Mouse (Mus musculus) embryo, embryonic 9.5 days (tissue): ENCODE measurements around the gene Jazf1.

ENCODE experiments used
- DNase-seq: peaks from one replicate; pipeline ENCODE4 v3.0.0-alpha.2; 2017; ENCODE audit errors: extremely low spot score

The Jazf1 gene

DNA sequence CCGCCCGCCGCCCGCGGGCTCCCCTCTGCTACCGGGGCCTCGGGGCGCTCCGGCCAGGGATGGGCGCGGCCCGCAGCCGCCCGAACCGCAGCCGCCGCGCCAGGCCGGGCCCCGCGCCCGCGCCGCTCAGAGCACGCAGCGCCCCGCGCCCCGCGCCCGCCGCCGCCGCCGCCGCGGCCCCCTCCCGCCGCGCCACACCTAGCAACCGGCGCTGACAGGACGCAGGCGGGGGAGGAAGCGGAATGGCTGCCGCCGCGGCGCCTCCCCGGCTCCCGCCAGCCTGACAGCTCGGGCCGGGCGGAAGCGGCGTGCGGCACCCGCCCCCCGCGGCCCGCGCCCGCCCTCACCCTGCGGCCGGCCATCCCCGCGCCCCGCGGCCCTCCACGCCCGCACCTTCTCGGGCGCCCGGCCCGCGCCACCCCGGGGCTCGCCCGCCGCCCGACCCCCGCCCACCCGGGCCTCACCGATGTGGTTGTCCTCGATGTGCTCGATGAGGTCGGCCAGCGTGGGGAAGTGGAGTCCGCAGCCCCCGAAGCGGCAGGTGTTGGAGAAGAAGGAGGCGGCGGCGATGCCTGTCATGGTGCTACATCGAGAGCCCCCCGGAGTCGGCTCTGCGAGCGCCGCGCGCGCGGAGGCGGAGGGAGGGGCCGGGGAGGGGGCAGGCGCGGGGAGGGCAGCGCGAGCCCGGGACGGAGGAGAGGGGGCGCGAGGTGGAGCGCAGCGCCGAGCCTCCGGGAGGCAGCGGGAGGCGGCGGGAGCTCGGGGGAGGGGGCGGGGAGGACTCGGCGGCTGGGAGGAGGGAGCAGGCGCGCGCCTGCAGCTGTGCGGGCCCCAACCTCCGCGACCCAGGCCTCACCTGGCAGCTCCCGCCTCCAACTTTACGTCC, at the start of gene Jazf1:
Gene Jazf1 (minus strand): TSS at position 643 of the 886 bp plus-strand sequence.
- peak; percentile 60 for DNase-seq

DNA sequence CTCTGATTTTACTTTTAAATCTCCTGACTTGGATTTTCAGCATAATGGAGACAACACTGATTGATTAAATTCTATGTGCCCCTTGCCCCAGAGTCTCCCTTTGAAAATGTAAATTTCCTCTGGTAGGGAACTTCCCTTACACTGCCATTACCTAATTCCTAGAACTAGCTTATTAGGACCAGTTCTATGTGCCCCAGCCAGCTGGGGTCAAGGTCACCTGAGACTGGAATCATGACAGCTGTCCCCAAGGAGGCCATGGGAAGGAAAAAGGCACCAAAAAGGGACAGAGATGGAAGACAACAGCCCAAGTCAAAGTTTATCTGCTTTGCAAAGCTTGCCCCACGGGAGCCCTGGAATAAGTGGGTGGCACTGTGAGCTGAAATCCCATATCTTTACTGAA, 49.4 kb upstream of the Jazf1 start:
- DNase-seq = no peak

DNA sequence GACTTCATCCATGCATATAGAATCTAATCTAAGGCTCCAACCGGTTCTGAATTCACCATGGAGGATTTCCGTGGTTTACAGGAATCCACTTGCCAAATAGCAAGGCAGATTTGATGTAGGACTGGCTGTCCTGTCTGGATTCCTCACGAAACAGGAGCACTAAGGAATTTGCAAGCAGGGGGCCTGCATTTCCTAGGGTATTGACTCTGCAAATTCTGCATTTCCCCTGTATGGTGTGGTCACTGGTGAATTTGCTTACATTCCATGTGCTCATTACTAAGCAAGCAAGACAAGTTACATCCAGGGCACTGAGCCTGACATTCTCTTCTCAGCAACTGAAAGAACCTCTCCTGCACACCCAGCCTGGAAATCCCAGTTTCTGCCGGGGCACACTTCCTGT, 18.4 kb upstream of the Jazf1 start:
- no peak for DNase-seq

DNA sequence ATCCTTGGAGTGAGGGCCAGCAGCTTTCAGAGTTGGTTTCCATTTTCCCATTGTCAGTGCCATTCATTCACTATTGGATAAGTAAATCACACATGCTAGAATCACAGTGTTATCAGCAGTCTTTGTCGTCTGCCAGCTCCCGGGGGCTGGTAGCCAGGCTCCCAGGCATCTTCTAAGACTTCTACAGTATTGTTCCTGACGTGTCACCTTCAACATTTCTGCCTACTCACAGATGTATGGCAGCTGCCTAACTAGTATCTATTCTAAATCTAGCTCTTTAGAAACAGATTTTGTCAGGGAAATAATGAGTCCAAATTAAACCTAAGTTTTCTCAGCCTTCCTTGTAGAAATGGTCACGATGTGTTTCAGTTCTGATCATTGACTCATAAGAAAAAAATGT, 12.8 kb upstream of the Jazf1 start:
- DNase-seq = no peak

DNA sequence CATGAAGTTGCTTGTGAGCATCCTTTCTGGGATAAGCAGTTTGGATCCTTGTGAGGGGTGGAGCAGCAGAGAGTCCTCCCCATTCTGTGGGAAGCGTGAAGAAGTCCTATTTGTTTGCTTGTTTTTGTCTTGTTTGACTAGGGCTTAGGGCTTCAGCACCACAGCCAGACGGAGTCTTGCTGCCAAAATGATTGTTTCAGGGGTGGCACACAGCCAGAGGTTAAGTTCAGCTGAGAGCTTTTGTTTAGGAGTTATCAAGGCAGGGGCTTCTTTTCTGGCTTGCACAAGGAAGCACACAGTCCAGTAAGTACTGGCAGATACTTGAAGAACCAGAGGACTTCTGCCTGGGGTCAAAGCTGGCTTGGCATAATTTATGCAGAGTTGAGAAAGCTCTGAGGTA, 10.2 kb upstream of the Jazf1 start:
- no peak for DNase-seq

DNA sequence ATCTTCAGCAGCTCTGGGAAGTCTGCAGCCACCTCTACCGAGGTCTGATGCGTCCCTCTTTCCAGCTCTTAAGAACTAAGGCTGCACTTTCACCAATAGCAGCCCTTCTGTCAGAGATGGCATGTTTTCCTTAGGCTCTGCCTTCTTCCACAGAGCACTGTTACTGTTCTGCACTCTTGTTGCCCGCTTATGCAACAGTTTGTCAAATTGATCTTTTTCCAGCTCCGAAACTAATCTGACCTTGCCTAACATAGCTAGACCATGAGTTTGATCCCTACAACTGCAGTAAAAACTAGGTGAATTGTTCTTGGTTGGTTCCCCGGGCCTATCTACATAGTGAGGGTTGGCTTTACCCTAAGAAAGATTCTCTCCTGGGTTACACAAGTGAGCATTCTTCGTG, 3.3 kb upstream of the Jazf1 start:
- DNase-seq = no peak

DNA sequence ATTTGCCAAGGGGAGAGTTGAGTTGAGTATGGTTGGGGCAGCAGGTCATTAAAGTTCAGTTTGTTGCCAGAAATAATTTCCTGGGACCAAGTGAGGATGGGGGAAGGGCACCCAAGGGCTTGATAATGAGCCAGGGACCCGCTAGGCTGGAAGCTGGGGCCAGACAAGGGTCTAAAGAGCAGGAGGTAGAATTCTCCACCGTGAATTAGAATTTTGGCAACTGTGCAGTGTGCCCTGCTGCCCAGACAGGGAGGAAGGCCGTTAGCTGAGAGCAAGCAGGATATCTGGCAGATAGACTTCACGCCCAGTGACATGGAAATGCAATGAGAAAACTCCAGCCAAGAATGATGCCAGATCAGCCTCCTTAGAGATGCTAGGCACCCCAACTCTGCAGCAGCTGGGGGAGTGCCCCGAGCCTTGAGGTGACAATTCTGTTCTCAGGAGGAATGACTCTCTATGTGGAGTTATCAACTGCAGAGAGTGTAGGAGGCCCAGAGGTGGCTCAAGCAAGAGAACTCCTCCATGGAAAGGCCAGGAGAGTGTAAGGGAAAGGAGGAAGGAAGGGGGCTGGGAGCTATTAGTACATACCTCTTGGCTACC, 1.6 kb upstream of the Jazf1 start:
- DNase-seq = no peak

DNA sequence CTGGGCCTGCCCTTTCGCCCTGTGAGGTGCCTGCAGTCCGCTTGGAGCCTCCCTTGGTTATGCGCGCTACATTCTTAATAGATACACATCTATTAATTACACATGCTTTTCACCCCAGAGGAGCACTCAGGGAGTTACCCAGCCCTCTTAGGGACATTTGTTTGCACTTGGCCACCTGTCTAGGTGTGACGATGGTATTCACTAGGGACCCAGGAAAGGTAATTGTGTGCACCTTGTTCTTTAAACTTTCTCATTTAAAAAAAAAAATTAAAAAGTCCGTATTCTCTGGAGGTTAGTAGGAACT, 396 bp upstream of the Jazf1 start:
- DNase-seq = no peak

DNA sequence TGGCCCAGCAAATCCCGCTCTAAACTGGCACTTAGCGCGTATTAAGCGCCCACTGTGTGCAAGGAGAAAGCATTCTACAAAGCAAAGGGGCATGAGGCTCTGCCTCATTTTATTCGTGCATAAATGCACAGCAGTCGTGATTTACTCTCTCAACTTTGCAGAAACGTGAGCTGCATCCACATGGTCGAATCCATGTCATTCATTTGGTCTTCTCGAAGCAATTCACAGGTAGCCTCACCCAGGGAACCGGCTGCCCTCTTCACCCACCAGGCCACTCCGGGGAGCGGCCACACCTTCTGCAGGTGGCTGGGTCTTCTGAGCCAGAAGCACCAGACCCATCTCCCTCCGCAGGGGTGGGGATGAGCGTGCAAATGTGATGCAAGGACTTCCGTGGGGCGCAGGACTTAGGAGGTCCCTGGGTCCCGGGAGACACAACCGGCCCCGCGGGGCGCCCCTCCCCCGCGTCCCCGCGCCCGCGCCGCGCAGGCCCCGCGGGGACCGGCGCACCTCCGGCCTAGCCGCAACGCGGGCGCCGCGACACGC, 914 bp downstream of the Jazf1 start:
- DNase-seq = peak; percentile 32

DNA sequence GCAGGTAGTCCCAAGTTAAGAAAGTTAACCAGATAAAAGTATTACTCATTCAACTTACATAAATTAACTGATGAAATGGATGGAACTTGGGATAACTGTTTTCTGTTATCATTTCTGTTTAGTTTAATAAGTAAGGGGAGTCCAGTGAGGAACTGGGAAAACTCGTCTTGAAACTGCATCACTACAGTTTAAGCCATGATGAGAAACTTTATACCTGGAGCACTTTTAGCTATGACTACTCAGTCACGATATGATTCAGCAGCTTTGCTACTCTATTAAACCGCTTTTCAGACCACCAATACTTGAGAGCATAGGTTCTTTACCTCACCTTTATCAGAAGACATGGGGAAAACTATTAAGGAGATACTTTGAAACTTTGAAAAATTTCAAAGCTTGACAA, 1.5 kb downstream of the Jazf1 start:
- DNase-seq = no peak

DNA sequence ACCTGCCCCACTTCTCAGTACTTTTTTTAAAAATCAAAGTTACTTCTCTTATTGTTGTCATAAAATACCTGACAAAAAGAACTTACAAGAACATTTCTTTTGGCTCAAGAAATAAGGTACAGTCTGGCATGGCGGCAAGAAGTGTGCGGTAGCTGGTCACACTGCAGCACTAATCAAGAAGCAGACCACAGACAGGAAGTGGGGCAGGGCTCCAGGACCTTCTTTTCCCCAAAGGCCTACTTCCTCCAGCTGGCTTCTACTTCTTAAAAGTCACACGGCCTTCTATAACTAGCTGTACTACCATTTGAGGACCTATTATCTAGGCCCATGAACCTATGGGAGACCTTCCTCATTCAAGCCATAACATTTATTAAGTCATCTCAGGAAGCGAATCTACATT, 4.4 kb downstream of the Jazf1 start:
- no peak for DNase-seq

DNA sequence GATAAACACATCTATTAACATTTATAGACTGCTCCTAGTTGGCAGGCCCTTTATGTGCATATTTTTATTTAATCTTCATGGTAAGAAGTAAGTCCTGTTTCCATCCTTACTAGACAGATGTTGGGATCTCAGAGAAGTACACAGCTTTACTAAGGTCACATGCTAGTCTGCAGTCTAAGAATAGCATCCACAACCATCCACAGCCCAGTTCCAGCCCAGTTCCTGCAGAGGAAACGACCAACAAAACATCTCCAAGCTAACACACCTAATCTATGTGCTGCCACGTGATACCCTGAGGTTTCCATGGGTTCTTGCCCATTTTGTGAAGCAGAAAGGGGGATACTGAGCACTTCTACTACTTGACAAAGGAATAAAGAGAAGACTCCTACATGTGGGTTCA, 13.5 kb downstream of the Jazf1 start:
- DNase-seq = no peak

DNA sequence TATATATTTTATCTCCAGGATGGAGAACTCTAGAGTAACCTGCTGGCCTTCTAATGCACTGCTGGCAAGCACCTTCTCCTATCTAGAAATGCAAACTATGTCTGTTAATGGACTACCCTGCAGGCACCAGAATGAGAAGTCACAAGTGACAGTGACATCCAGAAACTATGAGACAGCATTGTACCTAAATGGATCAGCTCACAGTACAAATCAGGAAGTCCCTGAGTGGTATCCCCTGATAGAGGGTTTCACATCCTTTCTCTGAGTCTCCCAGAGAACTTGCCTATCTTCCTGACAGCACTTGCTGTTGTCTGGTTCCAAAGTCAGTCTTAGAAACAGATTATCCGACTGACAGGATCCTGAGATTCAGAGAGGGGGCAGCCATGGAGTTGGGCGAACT, 22.9 kb downstream of the Jazf1 start:
- DNase-seq = no peak

DNA sequence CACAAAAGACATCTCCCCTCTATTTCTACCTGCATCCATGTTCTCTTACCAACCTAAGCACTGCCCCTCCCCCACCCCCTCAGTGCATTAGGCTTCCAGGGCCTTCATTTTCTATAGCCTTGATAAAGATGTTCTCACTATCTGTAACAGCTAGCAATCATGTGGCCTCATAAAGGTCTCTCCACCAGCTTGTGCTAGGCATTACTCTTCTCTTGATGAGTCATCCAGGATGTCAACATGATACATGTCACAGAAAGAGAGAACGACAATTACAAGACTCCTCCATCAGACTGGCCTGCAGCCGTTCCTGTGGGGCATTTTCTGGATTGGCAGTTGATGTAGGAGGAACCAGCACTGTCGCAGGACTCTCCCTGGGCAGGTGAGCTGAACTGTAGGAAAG, 30.3 kb downstream of the Jazf1 start:
- no peak for DNase-seq

DNA sequence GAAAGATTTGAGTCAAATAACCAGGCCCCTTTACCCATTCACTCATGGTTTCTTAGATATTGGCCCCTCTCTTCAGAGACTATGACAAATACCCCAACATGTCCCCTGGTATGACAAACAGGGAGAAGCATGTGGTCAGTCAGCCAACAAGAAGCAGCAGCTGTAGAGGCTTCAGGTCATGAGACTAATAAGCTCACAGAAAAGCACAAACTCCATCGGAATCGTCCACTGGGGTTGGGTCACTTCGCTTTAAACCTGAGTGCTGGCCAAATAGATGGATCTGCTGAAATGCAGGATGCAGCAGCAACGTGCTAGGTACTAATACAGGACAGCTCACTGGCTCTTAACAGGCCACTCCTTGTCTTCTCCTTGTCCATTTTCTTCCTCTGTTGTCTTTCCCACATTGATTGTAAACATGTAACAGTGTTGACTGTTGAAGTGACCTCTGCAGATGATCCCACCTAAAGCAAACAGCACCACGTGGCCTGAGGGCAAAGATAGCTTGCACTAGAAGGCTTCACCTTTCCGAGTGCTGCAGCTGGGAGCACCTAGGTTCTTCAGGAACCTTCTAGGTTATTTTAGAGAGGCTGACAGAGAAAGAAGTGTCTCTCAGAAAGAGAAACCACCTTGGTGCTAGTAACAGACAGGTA, 33.9 kb downstream of the Jazf1 start:
- DNase-seq = no peak

DNA sequence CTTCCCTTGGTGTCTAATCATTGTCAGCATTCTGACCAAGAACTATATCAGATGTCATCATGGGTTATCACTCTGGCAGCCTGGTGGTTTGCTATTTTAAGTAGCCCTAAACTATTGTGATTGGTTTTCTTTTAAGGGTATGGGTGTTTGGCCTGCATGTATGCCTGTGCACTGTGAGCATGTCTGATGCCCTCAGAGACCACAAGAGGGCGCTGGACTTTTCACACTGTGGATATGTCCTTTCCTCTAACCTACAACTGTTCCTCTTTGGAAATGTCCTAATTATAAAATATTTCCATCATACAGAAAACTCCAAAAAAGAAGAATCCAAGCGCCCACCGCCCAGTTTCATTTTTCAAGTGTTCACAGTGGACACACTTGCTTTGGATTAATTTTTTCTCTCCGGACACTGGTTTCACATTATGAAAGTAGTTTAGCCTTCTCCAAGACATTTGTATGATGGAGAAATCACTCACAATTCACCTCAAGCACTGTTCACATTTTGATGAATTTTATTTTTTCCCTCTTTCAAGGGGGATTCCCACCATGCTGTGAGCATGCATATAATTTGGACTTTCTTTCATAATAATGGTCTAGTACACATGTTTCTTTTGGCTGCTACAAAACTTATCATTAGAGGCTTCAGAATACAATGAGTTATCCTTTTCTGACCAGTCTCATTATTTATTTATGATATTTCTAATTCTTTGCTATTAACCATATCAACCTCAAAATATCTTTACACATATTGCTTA, 35.5 kb downstream of the Jazf1 start:
- DNase-seq = peak; percentile 6

DNA sequence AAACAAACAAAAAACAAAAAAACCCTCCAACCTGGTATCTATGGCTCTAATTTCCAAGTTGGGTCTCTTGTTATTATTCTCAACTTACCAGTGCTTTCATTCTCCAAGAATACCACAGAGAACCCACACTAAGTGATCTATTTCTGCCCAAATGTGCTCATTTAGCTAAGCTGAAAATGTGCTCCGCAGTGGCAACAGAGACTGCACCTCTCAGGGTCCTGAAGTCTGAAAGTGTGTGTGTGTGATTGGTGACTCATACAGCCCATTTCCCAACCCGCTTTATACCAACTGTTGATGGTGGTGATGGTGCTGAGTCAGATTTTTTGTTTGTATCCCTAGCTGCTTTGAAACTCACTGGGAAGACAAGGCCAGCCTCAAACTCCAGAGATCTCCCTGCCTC, 46.4 kb downstream of the Jazf1 start:
- no peak for DNase-seq

DNA sequence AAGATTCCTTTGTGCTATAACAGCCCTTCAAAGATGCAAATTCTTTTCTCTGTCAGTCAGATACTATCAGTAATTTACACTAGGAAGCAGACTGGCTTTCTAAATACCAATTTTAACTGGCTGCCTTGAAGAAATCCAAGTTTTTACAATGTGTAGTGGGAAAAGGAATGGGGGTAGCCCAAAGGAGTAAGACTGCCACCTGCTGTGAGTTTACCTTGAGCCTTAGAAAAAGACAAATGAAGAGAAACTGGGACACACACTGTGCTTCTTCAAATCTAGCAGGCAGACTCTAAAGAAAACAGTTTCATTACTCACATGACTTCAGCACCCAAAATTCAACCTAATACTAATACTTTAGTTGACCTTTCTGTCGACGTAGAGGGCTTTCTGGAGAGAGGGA, 47.4 kb downstream of the Jazf1 start:
- DNase-seq = no peak

DNA sequence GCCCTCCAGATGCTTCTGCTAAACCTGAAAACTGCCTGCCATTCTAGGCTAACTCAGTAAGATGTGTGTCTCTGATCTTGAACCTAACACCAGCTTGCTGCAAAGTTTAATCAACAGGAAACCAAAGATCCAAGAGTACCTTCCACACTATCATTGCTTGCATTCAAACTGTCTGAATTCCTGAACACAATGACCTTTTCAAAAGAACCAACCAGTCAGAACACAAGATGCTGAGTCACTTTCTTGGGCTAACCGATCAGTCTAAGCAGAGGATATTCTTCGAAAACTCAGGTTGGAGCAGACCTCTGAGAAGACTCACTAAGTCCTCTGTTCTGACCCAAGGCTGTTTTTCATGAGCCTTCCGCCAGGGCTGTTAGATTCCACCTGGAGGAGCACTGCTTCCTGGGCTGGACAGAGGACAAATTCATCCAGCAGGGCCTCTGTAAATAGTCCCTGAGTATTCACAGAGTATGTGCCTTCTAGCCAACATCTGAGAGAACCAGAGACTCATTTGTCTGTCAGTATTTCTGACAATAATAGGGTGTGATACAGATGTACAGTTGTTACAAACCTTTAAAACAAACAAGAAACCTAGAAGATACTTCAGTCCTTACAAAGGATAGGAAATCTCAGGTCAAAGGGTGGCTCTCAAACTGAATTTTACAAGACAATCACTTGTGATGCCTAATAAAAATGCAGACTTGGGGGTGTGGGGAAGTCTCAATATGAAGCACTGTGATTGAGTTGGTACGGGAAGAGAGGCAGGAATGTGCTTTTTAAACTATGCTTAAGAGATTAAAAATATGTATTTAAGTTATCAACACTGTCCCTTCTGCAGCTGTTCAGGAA, 50.9 kb downstream of the Jazf1 start:
- DNase-seq = no peak

DNA sequence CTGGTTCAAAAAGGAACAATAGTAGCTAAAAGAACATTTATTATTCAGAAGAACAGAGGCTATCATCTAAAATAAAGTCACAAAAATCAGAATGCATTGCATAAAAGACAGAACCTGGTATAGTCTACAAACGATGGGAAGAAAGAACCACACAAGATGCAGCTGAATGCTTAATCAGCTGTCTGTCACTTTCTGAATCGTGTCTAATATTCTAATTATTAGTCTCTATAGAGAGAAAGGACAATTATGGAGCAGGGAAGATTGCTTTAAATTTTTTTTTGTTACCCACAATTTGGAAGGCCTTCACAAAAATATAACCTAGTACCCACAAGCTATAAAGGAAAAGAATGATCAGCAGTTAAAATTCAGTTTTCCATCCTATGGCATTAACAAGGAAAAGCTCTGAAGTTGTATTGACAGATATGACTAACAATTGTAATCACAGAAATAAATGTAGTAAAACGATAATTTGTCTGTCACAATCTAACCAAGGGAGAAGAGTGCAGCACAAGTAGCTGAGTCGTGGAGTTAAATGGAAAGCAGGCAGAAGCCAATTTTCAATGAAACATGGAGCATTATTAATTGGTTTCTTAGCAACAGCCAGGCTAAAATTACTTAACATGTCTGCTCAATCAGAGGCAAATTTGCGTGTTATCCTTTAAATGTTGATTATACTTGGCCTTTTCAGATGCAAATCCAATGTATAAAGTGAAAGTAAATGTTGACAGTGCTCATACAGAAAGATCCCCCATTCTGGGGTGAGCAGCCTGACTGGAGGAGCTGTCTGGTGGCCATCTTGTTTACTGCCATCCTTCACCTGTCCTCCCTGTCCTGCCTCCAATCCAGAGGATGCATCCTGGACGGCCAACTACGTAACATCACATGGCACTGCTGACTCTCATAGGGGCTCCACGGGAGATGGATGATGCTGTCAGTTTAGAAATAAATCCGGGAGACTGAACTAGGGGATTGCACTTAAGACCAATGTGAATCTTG, 53.7 kb downstream of the Jazf1 start:
- no peak for DNase-seq
